Mouse (Mus musculus) layer of hippocampus, postnatal 14 days (tissue): Measurements from ENCODE around the gene S100a13. TPM values are rescaled to one million over a fixed set of nuclear protein-coding genes. Genes with fewer than 3 reads are reported as not detected.

Experiments
- DNase-seq, 2 experiments: peaks; one replicate each; pipeline ENCODE4 v3.0.0; 2021 to 2022; ENCODE audit warnings: low spot score in 2 of 2, mixed read lengths in 1 of 2
- total RNA-seq, 2 experiments: library from RNA; stranded (reverse); gene quantifications; 2 replicates each; pipeline ENCODE4 v1.2.3; 2021

The S100a13 gene
- total RNA-seq, 2 experiments from 2014 or later = 27.1 to 29.7 TPM

- no peak for DNase-seq
Measured at GRCm38 (mm10) chr3:90506362-90506761, 7.9 kb upstream of the S100a13 start.

GRCm38 (mm10) chr3:90508287-90508949, 5.8 kb upstream of the S100a13 start:
- DNase-seq = no peak

GRCm38 (mm10) chr3:90508950-90509746, 5.1 kb upstream of the S100a13 start, which contains the start of gene Chtop:
Gene Chtop (minus strand): TSS chr3:90509498.
- DNase-seq = peak; percentile 99 to 100

- DNase-seq = no peak
Measured at GRCm38 (mm10) chr3:90509747-90510123, 4.5 kb upstream of the S100a13 start.

GRCm38 (mm10) chr3:90512276-90512675, 2.0 kb upstream of the S100a13 start:
- no peak for DNase-seq

GRCm38 (mm10) chr3:90512948-90513642, 1.1 kb upstream of the S100a13 start:
- no peak for DNase-seq

GRCm38 (mm10) chr3:90514691-90515090, 456 bp downstream of the S100a13 start:
- no peak for DNase-seq

- no peak for DNase-seq
Measured at GRCm38 (mm10) chr3:90515242-90515641, 1.0 kb downstream of the S100a13 start.

GRCm38 (mm10) chr3:90515789-90516188, 1.6 kb downstream of the S100a13 start:
- no peak for DNase-seq

GRCm38 (mm10) chr3:90517711-90518110, 3.5 kb downstream of the S100a13 start:
- DNase-seq = no peak

GRCm38 (mm10) chr3:90525421-90525820, 11.2 kb downstream of the S100a13 start:
- DNase-seq = peak in 1 of 2 experiments; percentile 81

- no peak for DNase-seq
Measured at GRCm38 (mm10) chr3:90526076-90526475, 11.8 kb downstream of the S100a13 start.

- DNase-seq = no peak
Measured at GRCm38 (mm10) chr3:90526580-90526979, 12.3 kb downstream of the S100a13 start, which contains the start of gene S100a14. Gene S100a14 (plus strand): TSS chr3:90526856.

- DNase-seq = no peak
Measured at GRCm38 (mm10) chr3:90527291-90527873, 13.1 kb downstream of the S100a13 start.

GRCm38 (mm10) chr3:90531713-90532112, 17.5 kb downstream of the S100a13 start:
- DNase-seq = no peak

- DNase-seq = no peak
Measured at GRCm38 (mm10) chr3:90535446-90535845, 21.2 kb downstream of the S100a13 start.

- DNase-seq = peak in 1 of 2 experiments; percentile 55
Measured at GRCm38 (mm10) chr3:90537141-90537904, 23.1 kb downstream of the S100a13 start, which contains the start of gene S100a16. Gene S100a16 (plus strand): TSS chr3:90537254.

GRCm38 (mm10) chr3:90537905-90538296, 23.7 kb downstream of the S100a13 start:
- DNase-seq = no peak

- peak in 1 of 2 experiments; percentile 50 for DNase-seq
Measured at GRCm38 (mm10) chr3:90540904-90541303, 26.7 kb downstream of the S100a13 start.

- DNase-seq = no peak
Measured at GRCm38 (mm10) chr3:90549676-90550420, 35.6 kb downstream of the S100a13 start.
